Mouse (Mus musculus) spleen, postnatal 4 days (tissue): Measurements from ENCODE around the gene Reep6.
A peak's percentile ranks its signal among the peaks of the same experiment; 100 is the strongest.

Experiments used
- DNase-seq, 2 experiments: peaks; one replicate each; pipeline ENCODE4 v3.0.0; 2022; ENCODE audit warnings: low spot score in 2 of 2

Reep6 gene

GRCm38 (mm10) chr10:80352727-80353126 is 23.0 kb downstream of the Reep6 start:
- DNase-seq: no peak

- DNase-seq: no peak
Observed at GRCm38 (mm10) chr10:80355431-80355830, 25.7 kb downstream of the Reep6 start.

- DNase-seq: no peak
Observed at GRCm38 (mm10) chr10:80356001-80356682, 26.4 kb downstream of the Reep6 start, which contains the start of gene Plk5. Gene Plk5 (plus strand): TSS chr10:80356459.

GRCm38 (mm10) chr10:80356737-80357136 is 27.0 kb downstream of the Reep6 start:
- no peak for DNase-seq

GRCm38 (mm10) chr10:80357336-80357735 is 27.6 kb downstream of the Reep6 start:
- DNase-seq: no peak

- DNase-seq: no peak
Observed at GRCm38 (mm10) chr10:80357994-80358639, 28.4 kb downstream of the Reep6 start.

- DNase-seq: no peak
Observed at GRCm38 (mm10) chr10:80363734-80364133, 34.0 kb downstream of the Reep6 start.

- DNase-seq: no peak
Observed at GRCm38 (mm10) chr10:80365736-80366135, 36.0 kb downstream of the Reep6 start.

GRCm38 (mm10) chr10:80367954-80368353 is 38.2 kb downstream of the Reep6 start:
- no peak for DNase-seq

- DNase-seq: no peak
Observed at GRCm38 (mm10) chr10:80368392-80368791, 38.6 kb downstream of the Reep6 start.

- DNase-seq: peak in 1 of 2 experiments; percentile 49
Observed at GRCm38 (mm10) chr10:80369995-80370747, 40.4 kb downstream of the Reep6 start.

- DNase-seq: peak in 1 of 2 experiments; percentile 53
Observed at GRCm38 (mm10) chr10:80371411-80371966, 41.7 kb downstream of the Reep6 start.

GRCm38 (mm10) chr10:80371983-80372382 is 42.2 kb downstream of the Reep6 start:
- DNase-seq: no peak

GRCm38 (mm10) chr10:80372706-80373105 is 43.0 kb downstream of the Reep6 start:
- DNase-seq: no peak

GRCm38 (mm10) chr10:80374063-80374462 is 44.3 kb downstream of the Reep6 start:
- peak; percentile 83 to 90 for DNase-seq

- peak; percentile 91 to 98 for DNase-seq
Observed at GRCm38 (mm10) chr10:80376160-80376559, 46.4 kb downstream of the Reep6 start.

- DNase-seq: peak; percentile 52 to 84
Observed at GRCm38 (mm10) chr10:80377716-80378115, 48.0 kb downstream of the Reep6 start.

- DNase-seq: no peak
Observed at GRCm38 (mm10) chr10:80382641-80383365, 53.0 kb downstream of the Reep6 start.

- no peak for DNase-seq
Observed at GRCm38 (mm10) chr10:80383431-80383830, 53.7 kb downstream of the Reep6 start.

- no peak for DNase-seq
Observed at GRCm38 (mm10) chr10:80384115-80384639, 54.4 kb downstream of the Reep6 start.

GRCm38 (mm10) chr10:80384709-80385108 is 55.0 kb downstream of the Reep6 start:
- peak in 1 of 2 experiments; percentile 49 for DNase-seq
